8 mouse cellular contexts compared by ENCODE assay signal in the genomic region with DNA sequence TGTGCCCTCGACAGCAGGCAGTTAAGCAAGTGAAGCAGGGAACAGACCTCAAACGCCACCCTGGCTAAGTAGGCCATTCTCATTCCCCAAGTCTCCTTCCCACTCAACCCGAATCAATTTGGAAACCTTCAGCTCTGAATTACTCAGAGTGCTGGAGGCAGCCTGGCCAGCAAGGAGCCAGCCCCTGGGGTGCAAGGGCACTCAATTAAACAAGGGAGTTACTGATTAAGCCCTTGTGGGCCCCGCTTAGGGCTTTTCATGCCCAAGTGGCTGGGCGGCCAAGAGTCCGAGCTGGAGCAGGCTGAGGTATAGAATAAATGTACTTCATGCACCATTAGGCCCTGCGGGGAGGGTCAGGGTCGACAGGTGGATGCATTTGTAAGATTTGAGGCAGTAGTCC. TPM values are rescaled to one million over a fixed set of nuclear protein-coding genes. Genes with fewer than 3 reads are reported as not detected.
A peak's percentile ranks its signal among the peaks of the same experiment; 100 is the strongest.
DNase-seq lines count a peak whose midpoint lies in the region; ATAC-seq and TF ChIP-seq lines count a peak whose summit lies in the region.
"Had no signal": no experiment of that assay in that cellular context is flagged by ENCODE, and none has a peak within 500 bp of the region (broad histone marks: within the 10 kb centered on the region; RNA-seq: fewer than 3 reads in every experiment).

No protein-coding gene starts in this region.

- 34% methylated on average over 8 of the region's 8 CpGs for WGBS in midbrain, postnatal 0 days
- WGBS in midbrain, embryonic 11.5 days, result 39% methylated on average over 8 of the region's 8 CpGs
- WGBS in forebrain, embryonic 12.5 days, result 19% methylated on average over 8 of the region's 8 CpGs
- WGBS in heart, embryonic 11.5 days (ENCODE audit: insufficient replicate concordance), result 65% methylated on average over 8 of the region's 8 CpGs

- H3K4me1 ChIP-seq in midbrain, postnatal 0 days (ENCODE audit: insufficient read depth, low read length), result no peaks in the 10 kb centered on the region
- no peaks in the 10 kb centered on the region for H3K4me1 ChIP-seq in midbrain, embryonic 11.5 days (ENCODE audit: control insufficient read depth, insufficient read depth, low read length)
- H3K4me1 ChIP-seq in forebrain, embryonic 12.5 days, result peaks cover 6% of the 10 kb centered on the region
- no peaks in the 10 kb centered on the region for H3K4me1 ChIP-seq in heart, embryonic 11.5 days (ENCODE audit: control insufficient read depth, insufficient read depth, low read length)

- ATAC-seq in midbrain, postnatal 0 days (ENCODE audit: low FRiP score), result 0 out of 2 replicates have a peak, but pooled peaks have one; percentile 20
- no peak for ATAC-seq in midbrain, embryonic 11.5 days (ENCODE audit: low FRiP score)
- ATAC-seq in forebrain, embryonic 12.5 days (ENCODE audit: low FRiP score), result peak; percentile 27; the same call in 1 of the 2 replicates
- no peak for ATAC-seq in heart, embryonic 11.5 days (replicated peaks; ENCODE audit: insufficient number of reproducible peaks, low FRiP score, low TSS enrichment)

- no peaks in the 10 kb centered on the region for H3K36me3 ChIP-seq in midbrain, postnatal 0 days (ENCODE audit: insufficient read depth, low read length)
- no peaks in the 10 kb centered on the region for H3K36me3 ChIP-seq in midbrain, embryonic 11.5 days (ENCODE audit: control insufficient read depth, insufficient read depth, low read length)
- H3K36me3 ChIP-seq in forebrain, embryonic 12.5 days (replicated peaks), result no peaks in the 10 kb centered on the region
- no peaks in the 10 kb centered on the region for H3K36me3 ChIP-seq in heart, embryonic 11.5 days (ENCODE audit: control insufficient read depth, insufficient read depth, low read length)

- peak; percentile 6 for DNase-seq in midbrain, postnatal 0 days (ENCODE audit: low spot score)
- DNase-seq in midbrain, embryonic 11.5 days (ENCODE audit: low spot score, missing footprints), result no peak
- peak; percentile 96 for DNase-seq in kidney, adult 9 months
- peak; percentile 8 to 60 for DNase-seq in lung, postnatal 4 days
- no peak for DNase-seq in heart, postnatal 4 days
- DNase-seq: heart, adult 2 months had no signal

- no peaks in the 10 kb centered on the region for H3K9me3 ChIP-seq in midbrain, postnatal 0 days (ENCODE audit: low read length)
- no peaks in the 10 kb centered on the region for H3K9me3 ChIP-seq in midbrain, embryonic 11.5 days (ENCODE audit: control insufficient read depth, low read length)
- H3K9me3 ChIP-seq in forebrain, embryonic 12.5 days, result no peaks in the 10 kb centered on the region
- H3K9me3 ChIP-seq in heart, embryonic 11.5 days (replicated peaks; ENCODE audit: control insufficient read depth, low read length), result no peaks in the 10 kb centered on the region

- H3K4me2 ChIP-seq in midbrain, postnatal 0 days (ENCODE audit: low read depth, low read length, poor library complexity, severe bottlenecking), result no peak overlapping the region
- H3K4me2 ChIP-seq in midbrain, embryonic 11.5 days, result no peak overlapping the region
- no peak overlapping the region for H3K4me2 ChIP-seq in forebrain, embryonic 12.5 days
- H3K4me2 ChIP-seq in heart, embryonic 11.5 days, result no peak overlapping the region

- H3K4me3 ChIP-seq in midbrain, postnatal 0 days (ENCODE audit: low read depth, low read length), result no peak overlapping the region
- no peak overlapping the region for H3K4me3 ChIP-seq in midbrain, embryonic 11.5 days (ENCODE audit: low read depth, low read length)
- H3K4me3 ChIP-seq in forebrain, embryonic 12.5 days (replicated peaks), result no peak overlapping the region
- H3K4me3 ChIP-seq in heart, embryonic 11.5 days (ENCODE audit: low read depth, low read length), result no peak overlapping the region
- H3K4me3 ChIP-seq: heart, adult 2 months had no signal

- H3K27me3 ChIP-seq in midbrain, postnatal 0 days (ENCODE audit: insufficient read depth, low read length), result no peaks in the 10 kb centered on the region
- no peaks in the 10 kb centered on the region for H3K27me3 ChIP-seq in midbrain, embryonic 11.5 days (ENCODE audit: control insufficient read depth, insufficient read depth, low read length)
- H3K27me3 ChIP-seq in forebrain, embryonic 12.5 days, result no peaks in the 10 kb centered on the region
- no peaks in the 10 kb centered on the region for H3K27me3 ChIP-seq in heart, embryonic 11.5 days (ENCODE audit: control insufficient read depth, insufficient read depth, low read length)

- H3K27ac ChIP-seq in midbrain, postnatal 0 days (ENCODE audit: low read depth, low read length), result no peak overlapping the region
- no peak overlapping the region for H3K27ac ChIP-seq in midbrain, embryonic 11.5 days (ENCODE audit: low read depth, low read length)
- no peak overlapping the region for H3K27ac ChIP-seq in forebrain, embryonic 12.5 days
- no peak overlapping the region for H3K27ac ChIP-seq in heart, embryonic 11.5 days (ENCODE audit: low read depth, low read length)
- H3K27ac ChIP-seq: heart, adult 2 months had no signal

- TF ChIP-seq CTCF in midbrain, postnatal 0 days (IDR thresholded peaks at IDR 0.05), result no peak

- H3K9ac ChIP-seq in midbrain, postnatal 0 days (replicated peaks; ENCODE audit: low read length, poor library complexity, severe bottlenecking), result no peak overlapping the region
- no peak overlapping the region for H3K9ac ChIP-seq in midbrain, embryonic 11.5 days (ENCODE audit: low read length)
- H3K9ac ChIP-seq in forebrain, embryonic 12.5 days, result no peak overlapping the region
- H3K9ac ChIP-seq in heart, embryonic 11.5 days (ENCODE audit: low read depth, low read length), result no peak overlapping the region

RNA-seq across cellular contexts. Expression of a gene that starts 44.5 kb away (rescaled TPM):
- total RNA-seq in midbrain, postnatal 0 days (2014; rRNA removed), result 3.1 and 4.0 TPM in 2 replicates
- polyA plus RNA-seq in midbrain, postnatal 0 days (2015; fragmentation: Nextera tagmentation; extraction: Ambion mirVana), result 0.53 and 0.68 TPM in 2 replicates
- 0.10 and 0.12 TPM in 2 replicates for polyA plus RNA-seq in midbrain, embryonic 11.5 days (2014; fragmentation: Nextera tagmentation; extraction: Ambion mirVana)
- polyA plus RNA-seq in forebrain, embryonic 12.5 days (2016; fragmentation: Nextera tagmentation; extraction: Ambion mirVana), result 0.13 and 0.18 TPM in 2 replicates
- polyA plus RNA-seq in heart, embryonic 11.5 days (2014; fragmentation: Nextera tagmentation; extraction: Ambion mirVana), result 1.4 and 1.6 TPM in 2 replicates
- under 1 TPM; 0.83 to 0.95 TPM for total RNA-seq in heart, postnatal 4 days (2021)

Comparison
In these comparisons a context has a peak if more than half of its experiments do, and no peak if none do; other contexts are left out.
1. ATAC-seq: peak in midbrain, postnatal 0 days (single experiment) and forebrain, embryonic 12.5 days (single experiment); none in midbrain, embryonic 11.5 days (single experiment) and heart, embryonic 11.5 days (single experiment).
2. DNase-seq: peak in midbrain, postnatal 0 days (single experiment), kidney, adult 9 months (single experiment) and lung, postnatal 4 days (2 of 2); none in midbrain, embryonic 11.5 days (single experiment) and heart, postnatal 4 days (single experiment).